Comparison of ENCODE assay signal across 10 mouse cellular contexts in the genomic region with DNA sequence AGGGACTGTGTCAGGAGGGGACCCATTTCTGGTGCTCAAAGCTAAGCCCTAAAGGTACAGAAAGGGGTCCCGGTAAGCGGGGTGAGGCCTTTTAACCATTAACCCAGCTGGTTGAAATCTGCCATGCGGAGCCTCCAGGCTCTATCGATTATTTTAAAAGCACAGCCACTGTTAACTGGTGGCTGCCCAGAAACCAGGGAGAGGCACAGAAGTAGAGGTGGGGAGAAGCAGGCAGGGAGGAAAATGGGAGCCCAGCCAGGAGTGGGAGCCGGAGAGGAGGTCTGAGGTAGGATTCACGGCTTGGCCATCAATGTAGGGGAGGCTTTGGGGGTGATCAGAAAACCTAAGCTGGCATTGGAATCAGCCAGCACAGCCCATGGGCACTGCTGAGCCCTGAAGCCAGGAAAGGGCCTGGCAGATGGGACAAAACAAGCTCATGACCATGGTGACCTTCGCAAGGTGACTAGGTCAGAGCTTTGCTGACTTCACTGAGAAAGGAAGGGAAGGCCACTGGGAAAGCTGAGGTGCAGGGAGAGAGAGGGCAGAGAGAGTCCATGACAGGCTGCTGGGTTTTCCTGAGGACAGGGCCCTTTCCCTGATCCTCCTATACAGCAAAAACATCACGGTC. TPM values are rescaled to one million over a fixed set of nuclear protein-coding genes. Genes with fewer than 3 reads are reported as not detected.
DNase-seq lines count a peak whose midpoint lies in the region; ATAC-seq and TF ChIP-seq lines count a peak whose summit lies in the region.
"Had no signal": no experiment of that assay in that cellular context is flagged by ENCODE, and none has a peak within 500 bp of the region (broad histone marks: within the 10 kb centered on the region; RNA-seq: fewer than 3 reads in every experiment).

No protein-coding gene starts in this region.

- no peak for DNase-seq in hindbrain, embryonic 11.5 days (ENCODE audit: low spot score)
- DNase-seq in heart, postnatal 10 days = peak; percentile 33 to 49
- DNase-seq in liver, embryonic 13.5 days = no peak
- DNase-seq in right cerebral cortex, adult 2 months (ENCODE audit: low spot score in 2 of 2) = no peak
- no peak for DNase-seq in thymus, adult 2 months
- DNase-seq in layer of hippocampus, postnatal 36 days = no peak
- DNase-seq: right cerebral cortex, adult 18-20 months had no signal

- no peak overlapping the region for H3K4me3 ChIP-seq in hindbrain, embryonic 15.5 days
- no peak overlapping the region for H3K4me3 ChIP-seq in hindbrain, embryonic 11.5 days (ENCODE audit: low read depth, low read length)
- H3K4me3 ChIP-seq in embryonic facial prominence, embryonic 15.5 days (replicated peaks) = no peak overlapping the region
- no peak overlapping the region for H3K4me3 ChIP-seq in liver, embryonic 13.5 days (replicated peaks)
- no peak overlapping the region for H3K4me3 ChIP-seq in thymus, adult 2 months (ENCODE audit: control insufficient read depth, insufficient read depth, low read length)

- H3K9me3 ChIP-seq in hindbrain, embryonic 15.5 days = no peaks in the 10 kb centered on the region
- no peaks in the 10 kb centered on the region for H3K9me3 ChIP-seq in hindbrain, embryonic 11.5 days (ENCODE audit: control insufficient read depth, low read length)
- no peaks in the 10 kb centered on the region for H3K9me3 ChIP-seq in embryonic facial prominence, embryonic 15.5 days (replicated peaks)
- no peaks in the 10 kb centered on the region for H3K9me3 ChIP-seq in liver, embryonic 13.5 days (replicated peaks)

- H3K36me3 ChIP-seq in hindbrain, embryonic 15.5 days = peaks cover 12% of the 10 kb centered on the region; the same call in 1 of the 2 replicates
- H3K36me3 ChIP-seq in hindbrain, embryonic 11.5 days (ENCODE audit: control insufficient read depth, insufficient read depth, low read length) = no peaks in the 10 kb centered on the region
- 0 out of 2 replicates have a peak, but pooled peaks cover 20% of the 10 kb centered on the region for H3K36me3 ChIP-seq in embryonic facial prominence, embryonic 15.5 days
- 0 out of 2 replicates have a peak, but pooled peaks cover 2% of the 10 kb centered on the region for H3K36me3 ChIP-seq in liver, embryonic 13.5 days
- no peaks in the 10 kb centered on the region for H3K36me3 ChIP-seq in thymus, adult 2 months (ENCODE audit: control insufficient read depth, insufficient read depth, low read length)

- intact Hi-C loops in heart, postnatal 10 days (cut with DNase I) = no loop called here

- TF ChIP-seq CTCF in thymus, adult 2 months (IDR thresholded peaks at IDR 0.05; ENCODE audit: borderline replicate concordance, control insufficient read depth, extremely low read depth, insufficient read depth, low read length, poor library complexity) = no peak

- H3K4me2 ChIP-seq in hindbrain, embryonic 15.5 days = no peak overlapping the region
- H3K4me2 ChIP-seq in hindbrain, embryonic 11.5 days (replicated peaks; ENCODE audit: low read depth, low read length) = no peak overlapping the region
- H3K4me2 ChIP-seq in embryonic facial prominence, embryonic 15.5 days (replicated peaks) = no peak overlapping the region
- peak overlapping the region; percentile 26; the same call in 1 of the 2 replicates for H3K4me2 ChIP-seq in liver, embryonic 13.5 days

- H3K27me3 ChIP-seq in hindbrain, embryonic 15.5 days = no peaks in the 10 kb centered on the region
- no peaks in the 10 kb centered on the region for H3K27me3 ChIP-seq in hindbrain, embryonic 11.5 days (ENCODE audit: control insufficient read depth, insufficient read depth, low read length)
- H3K27me3 ChIP-seq in embryonic facial prominence, embryonic 15.5 days = no peaks in the 10 kb centered on the region
- H3K27me3 ChIP-seq in liver, embryonic 13.5 days = no peaks in the 10 kb centered on the region
- H3K27me3 ChIP-seq in thymus, adult 2 months (ENCODE audit: control insufficient read depth, insufficient read depth, low read length) = no peaks in the 10 kb centered on the region

- H3K4me1 ChIP-seq in hindbrain, embryonic 15.5 days (replicated peaks) = peaks cover 24% of the 10 kb centered on the region
- H3K4me1 ChIP-seq in hindbrain, embryonic 11.5 days (replicated peaks; ENCODE audit: control insufficient read depth, insufficient read depth, low read length) = no peaks in the 10 kb centered on the region
- H3K4me1 ChIP-seq in embryonic facial prominence, embryonic 15.5 days = peaks cover 29% of the 10 kb centered on the region
- peaks cover 36% of the 10 kb centered on the region for H3K4me1 ChIP-seq in liver, embryonic 13.5 days (replicated peaks)
- H3K4me1 ChIP-seq in thymus, adult 2 months (replicated peaks; ENCODE audit: control insufficient read depth, insufficient read depth, low read length) = peaks cover 32% of the 10 kb centered on the region

- 73% methylated on average over 8 of the region's 8 CpGs for WGBS in hindbrain, embryonic 15.5 days
- 79% methylated on average over 8 of the region's 8 CpGs for WGBS in hindbrain, embryonic 11.5 days
- 66% methylated on average over 8 of the region's 8 CpGs for WGBS in embryonic facial prominence, embryonic 15.5 days
- 62% methylated on average over 8 of the region's 8 CpGs for WGBS in liver, embryonic 13.5 days (ENCODE audit: insufficient replicate concordance)
- 84% methylated on average over 8 of the region's 8 CpGs for WGBS in thymus, adult 2 months

- TF ChIP-seq POLR2A in thymus, adult 2 months (IDR thresholded peaks at IDR 0.05; ENCODE audit: control insufficient read depth, extremely low read depth, insufficient read depth, low read length, poor library complexity) = no peak

- peak overlapping the region; percentile 70 for H3K27ac ChIP-seq in hindbrain, embryonic 15.5 days (replicated peaks)
- H3K27ac ChIP-seq in hindbrain, embryonic 11.5 days (ENCODE audit: low read depth, low read length) = no peak overlapping the region
- H3K27ac ChIP-seq in embryonic facial prominence, embryonic 15.5 days (replicated peaks) = peak overlapping the region; percentile 90
- peak overlapping the region; percentile 76 for H3K27ac ChIP-seq in liver, embryonic 13.5 days
- H3K27ac ChIP-seq in thymus, adult 2 months (ENCODE audit: control insufficient read depth, insufficient read depth, low read length) = no peak overlapping the region

- no peak for ATAC-seq in hindbrain, embryonic 15.5 days (ENCODE audit: low FRiP score, low read depth)
- no peak for ATAC-seq in hindbrain, embryonic 11.5 days (ENCODE audit: low FRiP score)
- ATAC-seq in embryonic facial prominence, embryonic 15.5 days (ENCODE audit: insufficient number of reproducible peaks, low FRiP score, low TSS enrichment, low read depth) = no peak
- peak; percentile 65 for ATAC-seq in liver, embryonic 13.5 days (ENCODE audit: low read depth)
- ATAC-seq: inflammation-experienced regulatory T-cells, adult 6 months had no signal

- no peak overlapping the region for H3K9ac ChIP-seq in hindbrain, embryonic 15.5 days
- no peak overlapping the region for H3K9ac ChIP-seq in hindbrain, embryonic 11.5 days (ENCODE audit: low read depth, low read length)
- H3K9ac ChIP-seq in embryonic facial prominence, embryonic 15.5 days = no peak overlapping the region
- no peak overlapping the region; the same call in 1 of the 2 replicates for H3K9ac ChIP-seq in liver, embryonic 13.5 days

RNA-seq across cellular contexts. Expression of gene Bace1, which starts 12.3 kb away (rescaled TPM):
- polyA plus RNA-seq in hindbrain, embryonic 15.5 days (2015; fragmentation: Nextera tagmentation; extraction: Ambion mirVana) = 52.2 and 53.1 TPM in 2 replicates
- polyA plus RNA-seq in hindbrain, embryonic 11.5 days (2014; fragmentation: Nextera tagmentation; extraction: Ambion mirVana) = 29.6 and 31.1 TPM in 2 replicates
- polyA plus RNA-seq in embryonic facial prominence, embryonic 15.5 days (2015; fragmentation: Nextera tagmentation; extraction: Ambion mirVana) = 42.7 and 43.0 TPM in 2 replicates
- total RNA-seq in heart, postnatal 10 days (2021) = 10 to 100 TPM; 43.7 to 55.0 TPM
- polyA plus RNA-seq in liver, embryonic 13.5 days (2015; fragmentation: Nextera tagmentation; extraction: Ambion mirVana) = 5.1 and 6.8 TPM in 2 replicates
- 7.7 and 10.1 TPM in 2 replicates for polyA plus RNA-seq in thymus, adult 2 months (2012; rRNA removed)
- 10 to 100 TPM; 80.6 to 82.3 TPM for total RNA-seq in layer of hippocampus, postnatal 36 days (2021)

RNA-seq across cellular contexts. Expression of gene Cep164, which starts 22.2 kb away (rescaled TPM):
- polyA plus RNA-seq in hindbrain, embryonic 15.5 days (2015; fragmentation: Nextera tagmentation; extraction: Ambion mirVana) = 14.8 and 14.9 TPM in 2 replicates
- 12.9 and 19.5 TPM in 2 replicates for polyA plus RNA-seq in hindbrain, embryonic 11.5 days (2014; fragmentation: Nextera tagmentation; extraction: Ambion mirVana)
- 30.6 and 31.6 TPM in 2 replicates for polyA plus RNA-seq in embryonic facial prominence, embryonic 15.5 days (2015; fragmentation: Nextera tagmentation; extraction: Ambion mirVana)
- total RNA-seq in heart, postnatal 10 days (2021) = 10 to 100 TPM in 1 of 2 experiments, 1 to 10 TPM in 1; 9.4 to 11.3 TPM
- 5.1 and 6.0 TPM in 2 replicates for polyA plus RNA-seq in liver, embryonic 13.5 days (2015; fragmentation: Nextera tagmentation; extraction: Ambion mirVana)
- 32.0 and 35.9 TPM in 2 replicates for polyA plus RNA-seq in thymus, adult 2 months (2012; rRNA removed)
- total RNA-seq in layer of hippocampus, postnatal 36 days (2021) = 10 to 100 TPM; 11.0 to 12.9 TPM

RNA-seq across cellular contexts. Expression of gene Pcsk7, which starts 55.7 kb away (rescaled TPM):
- polyA plus RNA-seq in hindbrain, embryonic 15.5 days (2015; fragmentation: Nextera tagmentation; extraction: Ambion mirVana) = 21.6 and 22.2 TPM in 2 replicates
- 13.3 and 15.7 TPM in 2 replicates for polyA plus RNA-seq in hindbrain, embryonic 11.5 days (2014; fragmentation: Nextera tagmentation; extraction: Ambion mirVana)
- polyA plus RNA-seq in embryonic facial prominence, embryonic 15.5 days (2015; fragmentation: Nextera tagmentation; extraction: Ambion mirVana) = 22.9 and 24.6 TPM in 2 replicates
- total RNA-seq in heart, postnatal 10 days (2021) = 10 to 100 TPM; 23.5 to 27.2 TPM
- polyA plus RNA-seq in liver, embryonic 13.5 days (2015; fragmentation: Nextera tagmentation; extraction: Ambion mirVana) = 7.4 and 7.7 TPM in 2 replicates
- polyA plus RNA-seq in thymus, adult 2 months (2012; rRNA removed) = 72.8 and 85.1 TPM in 2 replicates
- total RNA-seq in layer of hippocampus, postnatal 36 days (2021) = 10 to 100 TPM; 23.3 to 25.3 TPM

RNA-seq across cellular contexts. Expression of gene Rnf214, which starts 56.1 kb away (rescaled TPM):
- polyA plus RNA-seq in hindbrain, embryonic 15.5 days (2015; fragmentation: Nextera tagmentation; extraction: Ambion mirVana) = 94.1 and 109 TPM in 2 replicates
- polyA plus RNA-seq in hindbrain, embryonic 11.5 days (2014; fragmentation: Nextera tagmentation; extraction: Ambion mirVana) = 81.4 and 109 TPM in 2 replicates
- polyA plus RNA-seq in embryonic facial prominence, embryonic 15.5 days (2015; fragmentation: Nextera tagmentation; extraction: Ambion mirVana) = 49.4 and 52.1 TPM in 2 replicates
- total RNA-seq in heart, postnatal 10 days (2021) = 10 to 100 TPM; 33.5 to 35.9 TPM
- polyA plus RNA-seq in liver, embryonic 13.5 days (2015; fragmentation: Nextera tagmentation; extraction: Ambion mirVana) = 13.3 and 17.0 TPM in 2 replicates
- polyA plus RNA-seq in thymus, adult 2 months (2012; rRNA removed) = 23.1 and 30.4 TPM in 2 replicates
- 10 to 100 TPM; 68.2 to 76.1 TPM for total RNA-seq in layer of hippocampus, postnatal 36 days (2021)

Comparison
In these comparisons a context has a peak if more than half of its experiments do, and no peak if none do; other contexts are left out.
1. H3K27ac ChIP-seq: peak in hindbrain, embryonic 15.5 days (single experiment), embryonic facial prominence, embryonic 15.5 days (single experiment) and liver, embryonic 13.5 days (single experiment); none in hindbrain, embryonic 11.5 days (single experiment) and thymus, adult 2 months (single experiment).
2. DNase-seq: peak in heart, postnatal 10 days (2 of 2); none in hindbrain, embryonic 11.5 days (single experiment), liver, embryonic 13.5 days (single experiment), right cerebral cortex, adult 2 months (0 of 2), thymus, adult 2 months (single experiment) and layer of hippocampus, postnatal 36 days (0 of 2).